Mouse (Mus musculus) stomach, embryonic 16.5 days (tissue): ENCODE results near the gene Rin3. TPM values are rescaled to one million over a fixed set of nuclear protein-coding genes. Genes with fewer than 3 reads are reported as not detected.

Source experiments
- ATAC-seq: fragments of 200-750 bp; cut with Nextera tagmentation; 2 replicates; pipeline ENCODE4 v1.8.0; 2017; ENCODE audit warnings: moderate number of reproducible peaks, moderate TSS enrichment; ENCODE audit not compliant: insufficient read depth, low FRiP score
- H3K27ac ChIP-seq: fragments of 300-500 bp; sonication (generic); 2 replicates; pipeline ENCODE4 v1.5.1; 2014; ENCODE audit warnings: low read length
- H3K27me3 ChIP-seq: fragments of 300-500 bp; sonication (generic); 2 replicates; pipeline ENCODE4 v1.6.1; 2014; ENCODE audit warnings: low read length, control low read depth, mixed read lengths; ENCODE audit not compliant: control insufficient read depth, insufficient read depth
- H3K36me3 ChIP-seq: fragments of 300-500 bp; sonication (generic); 2 replicates; pipeline ENCODE4 v1.6.1; 2014; ENCODE audit warnings: low read length; ENCODE audit not compliant: control insufficient read depth, insufficient read depth
- H3K4me1 ChIP-seq: fragments of 300-500 bp; sonication (generic); 2 replicates; pipeline ENCODE4 v1.6.1; 2014; ENCODE audit warnings: low read length, control low read depth, mixed read lengths; ENCODE audit not compliant: control insufficient read depth, insufficient read depth
- H3K4me2 ChIP-seq: fragments of 300-500 bp; sonication (generic); 2 replicates; pipeline ENCODE4 v1.6.1; 2014; ENCODE audit warnings: low read depth, low read length, mixed read lengths
- H3K4me3 ChIP-seq: fragments of 300-500 bp; sonication (generic); replicated peaks from 2 replicates; pipeline ENCODE4 v1.5.1; 2014; ENCODE audit warnings: mild to moderate bottlenecking, low read length
- H3K9ac ChIP-seq: fragments of 300-500 bp; sonication (generic); 2 replicates; pipeline ENCODE4 v1.6.1; 2014; ENCODE audit warnings: low read length
- H3K9me3 ChIP-seq: fragments of 300-500 bp; sonication (generic); replicated peaks from 2 replicates; pipeline ENCODE4 v1.6.1; 2016; ENCODE audit warnings: low read length, control low read depth; ENCODE audit not compliant: control insufficient read depth
- WGBS: fragments of 180-500 bp; shearing (Covaris S2); extraction: QIAGEN DNeasy Blood & Tissue Kit; methylation state at CpG from one replicate; pipeline ENCODE4 v1.1.7; 2014; 5-methylcytosine and 5-hydroxymethylcytosine counted together
- polyA plus RNA-seq: library from polyadenylated mRNA; unstranded; fragments of >200 nt; fragmentation: Nextera tagmentation; extraction: Ambion mirVana; gene quantifications from 2 replicates; pipeline ENCODE4 v1.2.1, GENCODE M21; 2015

Gene Rin3
- polyA plus RNA-seq, 1 experiment from 2014 or later = 9.3 TPM

- H3K27me3 ChIP-seq = no peaks in the 10 kb centered on the region
- 91% methylated on average over 10 of the region's 10 CpGs for WGBS
- ATAC-seq = no peak
- H3K36me3 ChIP-seq = 0 out of 2 replicates have a peak, but pooled peaks cover 6% of the 10 kb centered on the region
- H3K27ac ChIP-seq = no peak overlapping the region
- no peak overlapping the region for H3K9ac ChIP-seq
- no peaks in the 10 kb centered on the region for H3K9me3 ChIP-seq
- H3K4me2 ChIP-seq = no peak overlapping the region
- no peak overlapping the region for H3K4me3 ChIP-seq
- H3K4me1 ChIP-seq = no peaks in the 10 kb centered on the region
Measured at GRCm38 (mm10) chr12:102361189-102362161, 78.6 kb downstream of the Rin3 start.

GRCm38 (mm10) chr12:102365016-102365415 is 82.2 kb downstream of the Rin3 start:
- Histone ChIP-seq H3K9me3 (no peaks in the 10 kb centered on the region), H3K4me2 (no peak overlapping the region), H3K27ac (no peak overlapping the region), H3K4me1 (no peaks in the 10 kb centered on the region), H3K27me3 (no peaks in the 10 kb centered on the region), H3K9ac (no peak overlapping the region), H3K36me3 (0 out of 2 replicates have a peak, but pooled peaks cover under 1% of the 10 kb centered on the region), H3K4me3 (no peak overlapping the region)
- no peak for ATAC-seq
- 84% methylated on average over 7 of the region's 7 CpGs for WGBS

- H3K4me2 ChIP-seq = no peak overlapping the region
- WGBS = 88% methylated on average over 9 of the region's 9 CpGs
- H3K9ac ChIP-seq = no peak overlapping the region
- no peaks in the 10 kb centered on the region for H3K27me3 ChIP-seq
- H3K36me3 ChIP-seq = no peaks in the 10 kb centered on the region
- no peak overlapping the region for H3K4me3 ChIP-seq
- no peak overlapping the region for H3K27ac ChIP-seq
- H3K9me3 ChIP-seq = no peaks in the 10 kb centered on the region
- ATAC-seq = no peak
- no peaks in the 10 kb centered on the region for H3K4me1 ChIP-seq
Measured at GRCm38 (mm10) chr12:102366126-102366816, 83.4 kb downstream of the Rin3 start.

GRCm38 (mm10) chr12:102367075-102367474 is 84.2 kb downstream of the Rin3 start:
- Histone ChIP-seq H3K9me3 (no peaks in the 10 kb centered on the region), H3K4me3 (no peak overlapping the region), H3K27ac (no peak overlapping the region), H3K36me3 (no peaks in the 10 kb centered on the region), H3K9ac (no peak overlapping the region), H3K4me2 (no peak overlapping the region), H3K27me3 (no peaks in the 10 kb centered on the region), H3K4me1 (no peaks in the 10 kb centered on the region)
- WGBS = 84% methylated on average over 3 of the region's 3 CpGs
- no peak for ATAC-seq

- Histone ChIP-seq H3K4me1 (no peaks in the 10 kb centered on the region), H3K4me2 (no peak overlapping the region), H3K4me3 (no peak overlapping the region), H3K9me3 (no peaks in the 10 kb centered on the region), H3K27me3 (no peaks in the 10 kb centered on the region), H3K27ac (no peak overlapping the region), H3K9ac (no peak overlapping the region), H3K36me3 (no peaks in the 10 kb centered on the region)
- no peak for ATAC-seq
- WGBS = 67% methylated on average over 7 of the region's 7 CpGs
Measured at GRCm38 (mm10) chr12:102368066-102368465, 85.2 kb downstream of the Rin3 start.

- 81% methylated on average over 14 of the region's 14 CpGs for WGBS
- Histone ChIP-seq H3K4me1 (no peaks in the 10 kb centered on the region), H3K36me3 (no peaks in the 10 kb centered on the region), H3K4me2 (no peak overlapping the region), H3K9ac (no peak overlapping the region), H3K9me3 (no peaks in the 10 kb centered on the region), H3K4me3 (no peak overlapping the region), H3K27ac (no peak overlapping the region), H3K27me3 (no peaks in the 10 kb centered on the region)
- ATAC-seq = peak; percentile 42; the same call in 1 of the 2 replicates
Measured at GRCm38 (mm10) chr12:102368556-102368955, 85.7 kb downstream of the Rin3 start.

GRCm38 (mm10) chr12:102369488-102370235 is 86.8 kb downstream of the Rin3 start:
- WGBS = 66% methylated on average over 22 of the region's 22 CpGs
- H3K4me2 ChIP-seq = no peak overlapping the region
- ATAC-seq = no peak
- H3K9ac ChIP-seq = no peak overlapping the region
- H3K9me3 ChIP-seq = no peaks in the 10 kb centered on the region
- no peak overlapping the region for H3K27ac ChIP-seq
- no peaks in the 10 kb centered on the region for H3K4me1 ChIP-seq
- no peaks in the 10 kb centered on the region for H3K27me3 ChIP-seq
- no peak overlapping the region for H3K4me3 ChIP-seq
- 0 out of 2 replicates have a peak, but pooled peaks cover 4% of the 10 kb centered on the region for H3K36me3 ChIP-seq

GRCm38 (mm10) chr12:102370931-102371500 is 88.2 kb downstream of the Rin3 start:
- ATAC-seq = no peak
- Histone ChIP-seq H3K4me2 (no peak overlapping the region), H3K9me3 (no peaks in the 10 kb centered on the region), H3K36me3 (0 out of 2 replicates have a peak, but pooled peaks cover 5% of the 10 kb centered on the region), H3K4me3 (no peak overlapping the region), H3K27ac (no peak overlapping the region), H3K4me1 (no peaks in the 10 kb centered on the region), H3K27me3 (no peaks in the 10 kb centered on the region), H3K9ac (no peak overlapping the region)
- WGBS = 86% methylated on average over 4 of the region's 4 CpGs
